Mouse (Mus musculus) WW6 (cell line): ENCODE measurements around the gene Galr2.

Experiments
- DNase-seq: peaks from one replicate; pipeline ENCODE4 v3.0.0-alpha.2; 2013; ENCODE audit warnings: low read depth, low spot score

Gene Galr2

DNA sequence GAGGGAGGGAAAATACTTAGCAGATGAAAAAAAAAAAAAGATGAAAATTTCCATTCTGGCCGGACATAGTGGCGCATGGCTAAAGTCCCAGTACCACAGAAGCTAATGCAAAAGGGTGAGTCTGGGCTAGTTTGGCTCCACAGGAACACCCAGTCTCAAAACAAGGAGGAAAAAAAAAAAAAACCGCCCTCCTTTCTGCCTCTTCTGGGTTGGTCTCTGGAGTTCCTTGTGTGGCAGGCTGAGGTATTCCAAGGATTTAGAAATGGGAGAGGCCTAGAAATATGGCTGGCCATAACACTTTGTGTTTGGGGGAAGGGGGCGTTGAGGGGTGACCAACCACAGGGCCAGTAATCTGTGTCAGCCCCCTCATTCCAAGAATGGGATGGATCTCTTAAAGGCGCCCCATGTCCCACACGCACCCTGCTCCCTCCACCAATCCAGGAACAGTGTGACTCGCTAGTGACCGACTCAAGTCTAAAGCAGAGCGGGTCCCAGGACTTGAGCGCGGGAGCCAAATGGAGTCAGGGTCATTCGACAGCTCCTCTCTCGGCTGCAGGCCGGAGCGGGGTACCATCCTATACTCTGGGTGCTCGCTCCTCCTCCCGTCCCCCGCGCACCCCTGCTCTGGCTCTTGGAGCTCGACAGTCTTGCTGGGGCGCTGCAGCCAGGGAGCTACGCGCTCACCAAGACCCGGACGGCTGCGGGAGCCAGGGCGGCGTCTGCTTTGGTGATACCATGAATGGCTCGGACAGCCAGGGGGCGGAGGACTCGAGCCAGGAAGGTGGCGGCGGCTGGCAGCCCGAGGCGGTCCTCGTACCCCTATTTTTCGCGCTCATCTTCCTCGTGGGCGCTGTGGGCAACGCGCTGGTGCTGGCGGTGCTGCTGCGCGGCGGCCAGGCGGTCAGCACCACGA lies at the start of gene Galr2:
TSS of gene Galr2 (plus strand) at position 189 of the 913 bp plus-strand sequence.
- no peak for DNase-seq

DNA sequence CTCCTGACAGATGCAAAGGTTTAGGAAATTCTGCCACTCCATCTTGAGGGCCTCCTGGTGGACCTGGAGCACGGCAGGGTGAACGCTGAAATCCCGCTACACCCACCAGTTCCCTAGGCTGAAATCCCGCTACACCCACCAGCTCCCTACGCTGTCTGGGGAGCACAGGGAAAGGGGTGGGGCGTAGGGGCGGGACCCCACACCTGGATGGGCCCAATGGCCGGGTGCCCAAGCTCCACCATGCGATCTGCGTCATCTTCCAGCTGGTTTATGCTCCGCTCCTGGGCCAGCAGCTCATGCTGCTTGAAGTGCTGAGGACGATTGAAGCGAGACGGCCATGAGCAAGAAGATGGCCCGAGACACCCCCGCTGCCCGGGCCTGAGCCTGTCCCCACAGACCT lies 48.3 kb upstream of the Galr2 start:
- DNase-seq: no peak

DNA sequence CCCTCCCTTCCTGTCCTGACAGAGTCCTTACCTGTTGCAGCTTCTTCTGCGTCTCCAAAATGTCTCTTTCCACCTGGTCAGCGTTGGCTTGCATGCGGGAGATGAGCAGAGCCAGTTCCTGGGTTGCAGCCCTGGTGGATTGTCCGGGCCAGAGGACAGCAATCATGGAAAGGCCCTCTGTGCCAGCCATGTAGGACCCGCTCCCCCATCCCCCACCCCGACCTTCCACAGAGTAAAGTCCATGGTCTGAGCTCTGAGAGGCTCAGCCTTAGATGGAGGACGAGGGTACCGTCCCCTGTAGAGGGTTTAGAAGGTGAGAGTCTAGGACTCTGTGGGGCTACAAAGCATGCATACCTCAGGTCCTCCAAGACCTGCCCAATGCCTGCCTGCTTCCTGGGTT lies 45.8 kb upstream of the Galr2 start:
- DNase-seq: no peak

DNA sequence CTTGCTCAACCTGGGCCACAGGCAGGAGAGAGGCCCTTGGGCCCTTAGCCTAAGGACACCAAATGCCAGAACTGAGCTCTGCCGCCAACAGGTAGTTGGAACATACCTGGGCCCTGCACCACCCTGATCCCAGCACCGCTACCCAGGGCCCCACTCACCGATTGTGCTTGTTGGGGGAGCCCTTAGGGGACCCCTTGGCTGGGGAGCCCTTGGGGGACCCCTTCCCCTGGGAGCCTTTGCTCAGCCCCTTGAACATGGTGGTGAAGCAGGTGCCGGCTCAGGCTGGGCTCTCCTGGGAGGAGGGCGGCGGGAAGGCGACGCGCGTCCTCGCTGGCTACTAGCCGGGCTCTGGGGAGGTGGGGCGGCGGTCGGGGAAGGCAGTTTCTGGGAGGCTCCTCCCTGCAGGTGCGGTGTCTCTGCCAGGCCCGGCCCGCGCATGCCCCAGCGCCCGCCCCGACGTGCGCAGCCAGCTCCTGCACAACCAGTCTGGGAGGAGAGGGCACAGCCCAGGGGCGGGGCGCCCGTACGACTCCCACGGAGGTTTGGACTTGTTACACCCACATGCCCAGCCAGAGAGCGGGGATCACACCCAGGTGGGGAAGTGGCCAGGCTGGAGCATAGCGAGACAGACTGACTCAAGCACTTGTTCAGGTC lies 42.9 kb upstream of the Galr2 start, which contains the start of gene Evpl:
TSS of gene Evpl (minus strand) at position 336 of the 654 bp plus-strand sequence.
- DNase-seq: no peak

DNA sequence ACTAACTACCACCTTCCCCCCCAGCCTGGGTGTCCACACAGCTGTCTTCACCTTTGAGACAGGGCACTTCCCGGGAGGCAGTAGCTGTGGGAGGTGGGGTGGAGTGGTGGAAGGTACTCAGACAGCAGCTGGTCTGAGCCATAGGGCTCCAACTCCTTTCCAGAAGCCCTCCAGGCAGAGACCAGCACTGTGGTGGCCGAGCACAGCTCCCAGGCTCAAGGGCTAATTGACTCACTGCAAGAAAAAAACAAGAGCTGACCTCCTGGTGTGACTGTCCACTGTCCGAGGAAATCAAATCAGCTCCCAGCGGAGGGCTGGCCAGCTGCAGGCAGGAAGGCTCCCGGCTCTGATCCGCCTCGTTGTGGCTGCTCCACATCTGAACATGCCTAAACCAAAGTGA lies 40.9 kb upstream of the Galr2 start:
- no peak for DNase-seq

DNA sequence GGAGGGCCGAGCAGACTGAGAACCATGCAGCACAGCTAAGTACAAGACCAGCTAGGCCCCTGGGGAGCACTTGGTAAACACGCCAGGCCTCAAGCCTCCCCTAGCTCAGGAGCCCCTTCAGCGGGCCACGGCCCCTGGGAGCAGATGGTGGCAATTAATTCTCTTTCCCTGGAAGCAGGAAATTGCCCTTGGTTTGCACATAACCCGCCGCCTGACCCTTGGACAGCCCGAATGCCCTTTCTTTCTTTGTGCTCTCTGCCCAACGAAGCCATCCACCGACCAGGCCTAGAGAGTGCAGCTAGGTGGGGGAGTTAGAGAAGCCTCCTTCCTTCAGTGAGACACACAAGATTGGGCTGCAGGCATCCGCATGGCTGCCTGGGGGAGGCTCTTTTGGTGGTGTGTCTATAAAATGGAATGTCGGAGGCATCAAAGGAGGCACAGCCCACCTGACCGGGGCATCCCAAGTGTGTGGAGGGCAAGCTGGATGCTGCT lies 38.9 kb upstream of the Galr2 start:
- DNase-seq: no peak

DNA sequence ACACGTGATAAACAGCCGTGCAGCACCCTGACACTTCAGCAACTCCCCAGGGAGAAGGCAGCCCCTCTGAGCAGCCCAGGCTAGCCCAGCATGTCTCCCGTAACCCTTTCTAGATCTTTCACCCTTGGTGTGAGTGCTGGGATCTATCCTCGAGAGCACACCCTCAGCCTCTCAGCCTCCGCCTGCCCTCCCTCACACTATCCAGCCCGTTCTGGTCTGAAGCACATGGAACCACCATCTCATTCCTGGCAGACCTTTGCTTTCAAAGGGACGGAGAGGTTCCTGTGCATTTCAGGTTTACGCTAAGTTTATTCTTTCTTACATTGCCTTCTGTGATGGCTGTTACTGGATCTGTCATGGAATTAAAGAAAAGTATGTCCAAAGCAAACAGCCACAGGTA lies 36.2 kb upstream of the Galr2 start:
- no peak for DNase-seq

DNA sequence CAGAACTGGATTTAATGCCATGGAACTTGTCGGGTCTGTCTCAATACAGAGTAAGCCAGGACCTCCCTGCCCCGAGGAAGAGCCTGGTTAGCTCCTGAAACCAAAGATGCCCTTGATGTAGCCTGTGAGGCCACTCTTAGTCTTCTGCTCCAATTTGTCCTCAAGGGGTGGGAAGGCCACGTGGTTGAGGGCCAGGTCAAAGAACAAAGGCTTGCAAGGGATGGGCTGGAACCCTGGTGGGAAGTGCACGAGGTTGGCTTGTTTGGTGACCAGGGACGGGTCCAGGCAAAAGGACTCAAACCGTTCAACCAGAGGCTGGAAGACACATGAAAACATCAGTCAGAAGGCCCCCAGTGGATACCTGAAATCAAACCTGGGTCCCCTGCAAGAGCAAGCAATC lies 35.1 kb upstream of the Galr2 start:
- no peak for DNase-seq

DNA sequence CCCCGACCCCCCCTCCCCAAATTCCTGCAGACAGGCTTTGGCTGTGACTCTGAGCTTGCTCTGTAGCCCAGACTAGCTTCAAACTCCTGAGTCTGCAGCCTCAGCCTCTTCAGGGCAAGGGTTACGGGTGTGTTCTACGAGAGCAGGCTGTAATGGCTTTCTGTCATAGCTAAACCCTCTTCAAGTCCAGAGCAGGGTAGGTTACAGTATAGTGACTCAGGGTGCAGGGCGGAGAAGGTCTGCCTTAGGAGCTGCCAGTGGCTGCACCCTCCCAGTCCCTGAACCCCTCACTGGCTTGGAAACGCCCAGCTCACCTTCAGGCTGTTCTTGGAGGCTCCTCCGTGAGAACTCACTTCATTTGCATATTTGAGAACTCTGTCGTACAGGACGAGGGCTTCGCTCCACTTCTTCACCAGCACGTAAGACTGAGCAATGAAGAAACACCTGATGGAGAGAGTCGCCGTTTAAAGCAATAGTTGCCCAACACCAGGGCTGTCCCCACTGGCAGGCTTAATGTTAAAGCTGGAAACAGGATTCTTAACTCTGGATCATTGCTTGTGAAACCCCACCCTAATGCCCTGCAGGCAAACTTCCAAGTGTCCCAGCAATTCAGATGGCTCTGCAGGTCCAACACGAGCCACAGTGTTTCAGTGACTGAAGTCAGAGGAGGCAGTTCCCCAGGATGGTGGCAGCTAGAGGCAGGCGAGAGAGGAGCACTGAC lies 33.1 kb upstream of the Galr2 start:
- no peak for DNase-seq

DNA sequence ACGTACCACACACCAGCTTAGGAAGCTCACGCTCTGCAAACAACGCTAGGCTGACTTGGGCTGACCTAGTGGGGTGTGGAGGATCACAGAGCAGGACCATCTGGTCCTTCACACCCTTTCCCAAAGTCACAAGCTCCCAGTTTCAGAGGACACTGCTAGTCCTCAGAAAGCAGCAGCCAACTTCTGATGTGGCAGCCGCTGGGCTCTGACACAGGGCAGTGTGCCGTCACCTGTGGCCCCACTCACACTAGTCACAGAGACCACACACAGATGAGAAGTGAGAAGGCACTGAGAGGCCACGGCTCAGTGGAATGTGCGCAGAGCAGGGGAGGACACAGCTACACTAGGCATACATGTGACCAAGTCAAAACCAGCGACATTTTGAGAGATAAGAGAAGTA lies 29.8 kb upstream of the Galr2 start:
- DNase-seq: no peak

DNA sequence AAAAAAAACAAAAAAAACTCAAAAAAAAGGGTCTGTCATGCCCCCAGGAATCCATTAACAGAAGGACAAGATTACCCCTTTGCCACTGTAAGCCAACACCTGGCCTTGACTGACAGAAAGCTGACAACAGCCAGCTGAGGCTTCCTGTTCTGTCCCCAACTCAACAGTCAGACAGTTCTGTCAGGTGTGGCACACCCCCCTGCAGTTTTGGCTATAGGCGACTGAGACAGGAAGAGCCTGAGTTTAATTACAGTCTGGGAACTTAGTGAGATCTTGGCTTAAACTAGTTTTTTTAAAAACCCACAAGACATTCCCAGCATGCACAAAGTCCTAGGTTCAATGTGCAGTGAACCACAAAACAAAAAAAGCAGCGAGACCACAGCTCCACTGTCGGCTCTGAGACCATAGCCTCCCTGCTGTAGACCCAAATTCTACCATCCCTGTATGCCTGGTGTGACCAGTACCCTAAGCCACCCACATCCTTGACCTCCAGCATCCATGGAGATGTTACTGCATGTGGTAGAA lies 27.6 kb upstream of the Galr2 start:
- DNase-seq: no peak

DNA sequence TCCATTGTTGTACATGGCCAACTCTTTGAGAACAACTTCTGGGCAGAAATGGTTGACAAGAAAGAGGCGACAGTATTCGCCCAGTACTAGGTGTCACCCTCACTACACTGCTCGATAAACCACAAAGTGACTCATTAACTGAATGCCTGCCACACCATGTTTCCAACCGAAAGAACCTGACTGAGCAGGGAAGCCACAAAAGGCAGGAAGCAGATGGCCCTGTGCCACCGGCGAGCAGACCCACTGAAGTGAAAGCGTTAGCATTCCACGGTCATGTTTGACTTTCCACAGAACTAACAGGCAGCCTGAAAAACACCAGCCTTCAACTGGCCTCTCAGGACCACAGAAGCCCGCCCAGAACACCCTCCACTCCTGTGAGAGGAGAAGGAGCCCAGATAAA lies 26.1 kb upstream of the Galr2 start:
- no peak for DNase-seq

DNA sequence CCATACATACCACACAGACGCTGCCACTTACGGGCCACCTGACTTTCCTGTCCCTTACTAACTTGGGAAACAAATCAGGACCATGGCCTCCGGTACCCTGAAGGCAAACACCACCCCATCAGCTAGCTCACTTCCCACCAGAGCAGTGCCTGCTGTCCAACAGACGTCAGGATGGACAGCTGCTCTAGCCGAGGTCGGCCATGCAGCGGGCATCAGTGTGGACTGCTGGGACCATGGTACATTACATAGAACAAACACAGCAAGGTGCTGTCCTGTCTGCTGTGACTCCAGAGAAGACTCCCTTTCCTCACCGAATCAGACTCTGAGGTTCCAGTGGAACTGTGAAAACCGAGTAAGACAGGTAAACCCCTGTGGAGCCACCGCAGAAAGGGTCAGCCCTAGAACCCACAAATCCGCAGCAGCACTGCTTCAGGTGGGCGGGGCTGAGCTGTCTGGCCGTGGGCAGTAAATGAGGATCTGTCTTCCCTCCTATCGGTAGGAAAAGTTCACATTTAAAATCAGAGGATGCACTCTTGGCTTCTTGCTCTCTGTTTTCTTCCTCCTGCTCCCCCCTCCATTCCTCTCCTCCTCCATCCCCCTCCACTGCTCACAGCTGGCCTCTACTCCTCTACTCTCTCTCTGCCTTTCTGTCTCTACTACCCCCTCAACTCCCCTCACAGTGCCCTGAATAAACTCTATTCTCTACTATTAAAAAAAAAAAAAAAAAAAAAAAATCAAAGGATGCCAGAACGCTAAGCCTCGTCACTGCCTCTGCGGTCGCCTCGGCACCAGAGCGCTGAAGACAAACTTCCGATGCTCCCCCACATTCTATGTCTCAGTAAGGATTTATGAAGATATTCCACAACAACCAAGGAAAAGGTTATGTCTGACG lies 25.4 kb upstream of the Galr2 start:
- DNase-seq: no peak

DNA sequence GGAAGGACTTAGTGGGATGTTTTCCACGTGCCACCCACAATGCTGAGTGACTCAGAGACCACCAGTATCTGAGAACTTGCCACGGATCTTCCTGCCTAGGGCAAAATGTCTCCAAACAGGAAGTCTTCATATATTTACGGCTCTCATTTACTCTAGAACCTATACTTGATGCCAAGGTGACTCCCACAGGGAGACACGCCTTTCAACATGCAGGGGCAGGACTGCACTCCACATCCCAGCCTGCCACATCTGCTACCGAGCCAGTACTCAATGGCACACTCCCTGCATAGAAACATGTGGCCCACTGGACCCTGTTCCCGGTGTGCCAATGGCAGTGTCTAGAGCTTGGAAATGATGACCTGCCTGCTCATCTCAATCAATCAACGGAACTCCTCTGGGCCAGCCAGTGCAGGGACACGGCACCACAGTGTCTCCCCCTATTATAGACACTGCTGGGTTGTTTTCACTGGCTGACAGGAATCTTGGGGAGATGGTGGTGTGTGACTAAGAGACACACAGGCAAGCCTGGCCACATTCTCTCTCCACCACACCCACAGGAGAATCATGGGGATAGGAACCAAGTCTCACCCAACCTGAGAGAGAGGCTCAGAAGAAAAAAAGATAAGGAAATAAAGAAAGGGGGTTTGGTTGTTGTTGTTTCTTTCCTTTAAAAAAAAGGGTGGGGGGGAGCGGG lies 24.6 kb upstream of the Galr2 start:
- no peak for DNase-seq

DNA sequence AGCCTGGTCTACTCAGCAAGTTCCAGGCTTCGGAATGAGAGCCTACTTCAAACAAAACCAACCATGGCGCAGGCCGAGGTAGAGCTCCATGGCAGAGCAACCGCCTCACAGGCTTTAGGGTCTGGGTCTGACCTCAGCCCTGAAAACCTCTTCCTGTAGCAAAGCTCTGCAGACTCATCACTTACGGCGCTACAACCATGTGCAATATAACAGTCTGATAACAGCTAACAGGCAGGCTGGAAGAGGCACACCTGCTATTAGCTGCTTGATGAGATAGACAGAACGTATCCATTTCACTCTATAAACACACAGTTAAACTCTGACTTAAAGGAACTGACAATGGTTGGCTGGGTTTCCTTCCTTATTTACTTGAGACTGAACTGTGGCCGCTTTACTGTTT lies 21.3 kb upstream of the Galr2 start:
- no peak for DNase-seq

DNA sequence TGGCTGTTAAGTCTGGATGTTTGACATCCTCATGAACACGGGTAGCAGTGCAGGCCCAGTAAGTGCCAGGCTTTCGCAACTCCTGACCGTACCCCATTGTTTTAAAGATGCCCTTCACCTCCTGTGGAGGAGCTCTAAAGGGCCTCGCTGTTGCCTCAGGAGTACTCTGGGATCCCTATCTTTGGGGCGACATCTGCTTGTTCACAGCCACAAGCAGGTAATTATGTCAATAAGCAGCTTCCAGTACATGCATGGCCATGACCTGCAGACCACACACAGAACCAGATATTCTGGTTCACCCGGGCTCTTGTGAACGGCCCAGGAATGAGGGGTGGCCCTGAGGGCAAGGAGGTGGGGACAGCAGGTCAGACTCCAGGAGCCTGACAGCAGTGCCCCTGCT lies 20.5 kb upstream of the Galr2 start:
- no peak for DNase-seq

DNA sequence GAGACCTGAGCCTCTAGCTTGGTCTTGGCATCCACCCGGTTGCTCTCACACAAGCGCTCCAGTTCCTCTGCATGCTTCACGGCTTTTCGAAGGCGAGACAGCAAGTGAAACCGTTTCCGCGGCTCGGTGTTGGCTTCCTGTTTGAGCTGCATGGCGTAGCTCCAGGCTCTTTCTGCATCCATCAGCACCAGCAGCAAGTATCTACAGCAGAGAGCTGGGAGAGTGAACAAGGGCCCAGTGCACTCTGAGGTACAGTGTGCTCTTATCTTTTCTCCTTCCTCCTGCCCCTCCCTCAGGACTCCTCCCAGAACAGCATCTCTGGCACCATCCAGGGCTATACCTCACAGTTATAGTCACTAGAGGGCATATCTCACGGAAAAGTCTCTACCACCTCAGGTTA lies 15.4 kb upstream of the Galr2 start:
- DNase-seq: no peak

DNA sequence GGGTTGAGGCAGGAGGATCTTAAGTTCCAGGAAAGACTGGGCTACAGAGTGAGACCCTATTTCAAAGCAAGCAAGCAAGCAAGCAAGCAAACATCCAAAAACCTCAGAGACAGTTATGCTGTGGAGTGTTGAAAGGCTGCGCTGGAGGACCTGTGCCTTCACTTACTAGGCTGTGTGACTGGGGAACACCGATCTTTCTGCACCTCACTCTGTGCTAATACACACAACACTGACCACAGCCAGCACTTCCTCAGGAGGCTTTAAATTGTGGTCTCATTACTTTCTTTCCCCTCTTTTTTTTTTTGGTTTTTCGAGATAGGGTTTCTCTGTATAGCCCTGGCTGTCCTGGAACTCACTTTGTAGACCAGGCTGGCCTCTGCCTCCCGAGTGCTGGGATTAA lies 14.9 kb upstream of the Galr2 start:
- no peak for DNase-seq

DNA sequence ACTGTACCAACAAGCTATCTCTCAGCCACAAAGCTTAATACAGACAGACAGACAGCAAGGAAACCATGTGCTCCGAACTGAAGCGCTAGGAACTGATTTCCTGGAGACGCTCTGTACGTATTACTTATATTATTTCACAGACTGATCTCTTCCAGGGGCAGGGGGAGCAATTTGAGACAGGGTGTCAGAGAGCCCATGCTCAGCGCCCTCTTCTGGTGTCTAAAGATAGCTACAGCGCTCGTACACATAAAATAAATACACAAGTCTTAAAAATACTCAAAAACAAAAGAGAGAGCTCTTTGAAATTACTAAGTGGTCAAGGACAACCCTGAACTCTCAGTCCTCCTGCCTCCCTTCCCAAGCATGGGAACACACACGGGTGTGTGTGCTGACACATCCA lies 13.1 kb upstream of the Galr2 start:
- DNase-seq: no peak

DNA sequence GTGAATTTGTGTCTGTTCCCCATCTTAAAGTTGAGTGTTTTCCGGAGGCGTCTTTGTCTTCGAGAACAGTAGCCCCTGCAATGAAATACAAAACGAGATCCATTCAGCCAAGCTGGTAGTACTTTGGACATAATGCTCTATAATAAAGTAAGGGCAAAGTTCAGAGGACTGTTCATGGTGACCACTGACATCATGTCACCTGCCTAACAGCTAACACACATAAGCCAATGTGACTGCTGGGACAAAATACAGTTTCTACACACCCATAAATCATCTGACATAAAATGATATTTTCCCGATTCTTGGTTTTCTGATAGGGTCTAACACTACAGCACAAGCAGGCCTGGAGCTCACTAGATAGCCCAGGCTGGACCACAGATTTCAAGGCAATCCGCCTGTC lies 12.4 kb upstream of the Galr2 start:
- no peak for DNase-seq
